ENCODE assay signal across 8 mouse cellular contexts in the genomic region with DNA sequence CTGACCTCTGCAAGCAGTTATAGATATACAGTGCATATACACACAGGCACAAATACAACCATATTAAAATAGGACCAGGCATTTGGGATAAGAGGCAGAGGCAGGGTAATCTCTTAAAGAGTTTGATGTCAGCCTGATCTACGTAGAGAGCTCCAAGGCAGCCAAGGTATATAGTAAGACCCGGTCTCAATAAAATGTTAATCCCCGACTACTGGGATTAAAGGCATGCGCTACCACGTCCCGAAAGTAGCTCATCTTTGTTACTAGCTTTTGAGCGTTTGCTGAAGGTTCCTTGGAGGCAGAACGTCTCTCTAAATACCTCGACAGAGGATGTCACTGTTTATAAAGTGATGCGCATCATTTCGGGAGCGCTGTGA. TPM values are rescaled to one million over a fixed set of nuclear protein-coding genes. Genes with fewer than 3 reads are reported as not detected.
DNase-seq lines count a peak whose midpoint lies in the region; ATAC-seq and TF ChIP-seq lines count a peak whose summit lies in the region.

A gene (plus strand): TSS at position 273 of the 377 bp plus-strand sequence.

- peak within 1 kb of the TSS; percentile 93 for H3K27ac ChIP-seq in liver, adult 2 months (replicated peaks; ENCODE audit: insufficient read depth, low read depth, low read length)
- H3K27ac ChIP-seq in bone marrow macrophage, adult 2 months (ENCODE audit: insufficient read depth, low read depth, low read length) = peak within 1 kb of the TSS; percentile 81
- peak within 1 kb of the TSS; percentile 87 for H3K27ac ChIP-seq in midbrain, embryonic 14.5 days (replicated peaks; ENCODE audit: low read depth, low read length)

- no peak; the same call in none of the 2 replicates for ATAC-seq in midbrain, embryonic 14.5 days (ENCODE audit: low FRiP score, low TSS enrichment)

- peak; percentile 9 for DNase-seq in liver, adult 2 months (ENCODE audit: extremely low read depth, low read depth, low spot score)
- DNase-seq in liver = no peak
- no peak for DNase-seq in gastrocnemius, postnatal 4 days (ENCODE audit: low spot score in 2 of 2)
- DNase-seq in layer of hippocampus, postnatal 14 days (ENCODE audit: low spot score in 2 of 2) = no peak
- DNase-seq in midbrain, embryonic 14.5 days = no peak
- no peak for DNase-seq in urinary bladder, adult 18-20 months (ENCODE audit: low spot score in 2 of 2)
- no peak for DNase-seq in frontal cortex, postnatal 14 days (ENCODE audit: low spot score in 2 of 2)

- no peak for TF ChIP-seq CTCF in liver, adult 2 months (IDR thresholded peaks at IDR 0.05; ENCODE audit: low read depth, low read length)
- TF ChIP-seq CTCF in bone marrow macrophage, adult 2 months (IDR thresholded peaks at IDR 0.05; ENCODE audit: low read depth, low read length) = no peak

- no peaks in the 10 kb centered on the region for H3K36me3 ChIP-seq in liver, adult 2 months (ENCODE audit: control insufficient read depth, insufficient read depth, low read length)
- no peaks in the 10 kb centered on the region for H3K36me3 ChIP-seq in midbrain, embryonic 14.5 days (ENCODE audit: control insufficient read depth, insufficient read depth, low read length)

- peak within 1 kb of the TSS; percentile 69 for H3K4me2 ChIP-seq in midbrain, embryonic 14.5 days (ENCODE audit: low read length)

- 5% methylated on average over 12 of the region's 12 CpGs for WGBS in liver, adult 2 months
- 4% methylated on average over 12 of the region's 12 CpGs for WGBS in midbrain, embryonic 14.5 days

- H3K4me1 ChIP-seq in liver, adult 2 months (ENCODE audit: control insufficient read depth, insufficient read depth, low read length) = peaks cover 8% of the 10 kb centered on the region
- H3K4me1 ChIP-seq in bone marrow macrophage, adult 2 months (ENCODE audit: control insufficient read depth, insufficient read depth, low read length) = peaks cover 27% of the 10 kb centered on the region
- H3K4me1 ChIP-seq in midbrain, embryonic 14.5 days (ENCODE audit: control insufficient read depth, insufficient read depth, low read length) = peaks cover 10% of the 10 kb centered on the region; the same call in 1 of the 2 replicates

- peaks cover 3% of the 10 kb centered on the region; the same call in 1 of the 2 replicates for H3K79me2 ChIP-seq in liver, adult 2 months (ENCODE audit: control insufficient read depth, insufficient read depth, low read length)

- H3K27me3 ChIP-seq in liver, adult 2 months (ENCODE audit: control insufficient read depth, insufficient read depth, low read length) = no peaks in the 10 kb centered on the region
- no peaks in the 10 kb centered on the region for H3K27me3 ChIP-seq in midbrain, embryonic 14.5 days (ENCODE audit: control insufficient read depth, insufficient read depth, low read length)

- H3K9me3 ChIP-seq in midbrain, embryonic 14.5 days (ENCODE audit: control insufficient read depth, low read length) = no peaks in the 10 kb centered on the region

- no peak for TF ChIP-seq POLR2A in liver, adult 2 months (IDR thresholded peaks at IDR 0.05; ENCODE audit: extremely low read depth, insufficient read depth, low read length)
- TF ChIP-seq POLR2A in bone marrow macrophage, adult 2 months (IDR thresholded peaks at IDR 0.05; ENCODE audit: borderline replicate concordance, low read depth, low read length) = no peak

- peak within 1 kb of the TSS; percentile 92 for H3K4me3 ChIP-seq in liver, adult 2 months (ENCODE audit: insufficient read depth, low read depth, low read length)
- H3K4me3 ChIP-seq in bone marrow macrophage, adult 2 months (ENCODE audit: insufficient read depth, low read length) = peak within 1 kb of the TSS; percentile 93
- H3K4me3 ChIP-seq in midbrain, embryonic 14.5 days (replicated peaks; ENCODE audit: low read depth, low read length) = peak within 1 kb of the TSS; percentile 89

- peak within 1 kb of the TSS; percentile 93 for H3K9ac ChIP-seq in liver, adult 2 months (ENCODE audit: low read depth, low read length)
- peak within 1 kb of the TSS; percentile 85 for H3K9ac ChIP-seq in midbrain, embryonic 14.5 days (replicated peaks; ENCODE audit: low read length)

RNA-seq across cellular contexts. Expression of the gene that starts here (rescaled TPM):
- total RNA-seq in liver, adult 2 months (2014; rRNA removed) = 9.3 and 9.7 TPM in 2 replicates
- 0.91 and 1.3 TPM in 2 replicates for polyA plus RNA-seq in liver, adult 2 months (2012; rRNA removed)
- 134 and 138 TPM in 2 replicates for polyA plus RNA-seq in bone marrow macrophage, adult 2 months (2012; ENCODE audit: insufficient read depth, insufficient read length, missing spikeins)
- 10 to 100 TPM; 44.2 to 63.2 TPM for total RNA-seq in gastrocnemius, postnatal 4 days (2021)
- 10 to 100 TPM; 60.3 to 67.0 TPM for total RNA-seq in layer of hippocampus, postnatal 14 days (2021)
- polyA plus RNA-seq in midbrain, embryonic 14.5 days (2014; fragmentation: Nextera tagmentation; extraction: Ambion mirVana) = 91.2 and 95.9 TPM in 2 replicates

Comparison
In these comparisons a context has a peak if more than half of its experiments do, and no peak if none do; other contexts are left out.
1. RNA of the gene that starts here (polyA plus RNA-seq): 134 to 138 TPM in bone marrow macrophage, adult 2 months and 91.2 to 95.9 TPM in midbrain, embryonic 14.5 days; 0.91 to 1.3 TPM in liver, adult 2 months; every median in the first group is over 10 times any median in the second.
2. Peak in every context shown above with its lines, with median percentiles within 50 percentile points of each other: H3K27ac ChIP-seq and H3K4me3 ChIP-seq.